Mouse (Mus musculus): ENCODE measurements around the gene Amt.

Gene Amt

GRCm38 (mm10) chr9:108344471-108344870, 47.8 kb downstream of the Amt start:
- Histone ChIP-seq H3K36me3 (ENCODE audit: insufficient read depth, low read length) (peaks cover 21% of the 10 kb centered on the region), H3K4me1 (replicated peaks; ENCODE audit: low read depth, low read length) (peaks cover 69% of the 10 kb centered on the region), H3K4me3 (replicated peaks; ENCODE audit: low read length) (no peak overlapping the region), H3K27me3 (ENCODE audit: insufficient read depth, low read length) (no peaks in the 10 kb centered on the region), H3K9me3 (ENCODE audit: low read length) (no peaks in the 10 kb centered on the region)
- TF ChIP-seq NANOG (IDR thresholded peaks at IDR 0.05; ENCODE audit: borderline replicate concordance, low read length) (no peak), POU5F1 (IDR thresholded peaks at IDR 0.05; ENCODE audit: borderline replicate concordance, low read length) (no peak), CTCF (conservative IDR thresholded peaks at IDR 0.05; ENCODE audit: low read length) (no peak)

- TF ChIP-seq CTCF (conservative IDR thresholded peaks at IDR 0.05; ENCODE audit: low read length) (no peak), POU5F1 (IDR thresholded peaks at IDR 0.05; ENCODE audit: borderline replicate concordance, low read length) (no peak), NANOG (IDR thresholded peaks at IDR 0.05; ENCODE audit: borderline replicate concordance, low read length) (no peak)
- H3K9me3 ChIP-seq (ENCODE audit: low read length): no peaks in the 10 kb centered on the region
- H3K4me1 ChIP-seq (replicated peaks; ENCODE audit: low read depth, low read length): peaks cover 47% of the 10 kb centered on the region
- no peaks in the 10 kb centered on the region for H3K27me3 ChIP-seq (ENCODE audit: insufficient read depth, low read length)
- peaks cover 23% of the 10 kb centered on the region for H3K36me3 ChIP-seq (ENCODE audit: insufficient read depth, low read length)
- peak overlapping the region; percentile 94 for H3K4me3 ChIP-seq (replicated peaks; ENCODE audit: low read length)
These were observed 50.4 kb downstream of the Amt start for GRCm38 (mm10) chr9:108347024-108347423.

DNA sequence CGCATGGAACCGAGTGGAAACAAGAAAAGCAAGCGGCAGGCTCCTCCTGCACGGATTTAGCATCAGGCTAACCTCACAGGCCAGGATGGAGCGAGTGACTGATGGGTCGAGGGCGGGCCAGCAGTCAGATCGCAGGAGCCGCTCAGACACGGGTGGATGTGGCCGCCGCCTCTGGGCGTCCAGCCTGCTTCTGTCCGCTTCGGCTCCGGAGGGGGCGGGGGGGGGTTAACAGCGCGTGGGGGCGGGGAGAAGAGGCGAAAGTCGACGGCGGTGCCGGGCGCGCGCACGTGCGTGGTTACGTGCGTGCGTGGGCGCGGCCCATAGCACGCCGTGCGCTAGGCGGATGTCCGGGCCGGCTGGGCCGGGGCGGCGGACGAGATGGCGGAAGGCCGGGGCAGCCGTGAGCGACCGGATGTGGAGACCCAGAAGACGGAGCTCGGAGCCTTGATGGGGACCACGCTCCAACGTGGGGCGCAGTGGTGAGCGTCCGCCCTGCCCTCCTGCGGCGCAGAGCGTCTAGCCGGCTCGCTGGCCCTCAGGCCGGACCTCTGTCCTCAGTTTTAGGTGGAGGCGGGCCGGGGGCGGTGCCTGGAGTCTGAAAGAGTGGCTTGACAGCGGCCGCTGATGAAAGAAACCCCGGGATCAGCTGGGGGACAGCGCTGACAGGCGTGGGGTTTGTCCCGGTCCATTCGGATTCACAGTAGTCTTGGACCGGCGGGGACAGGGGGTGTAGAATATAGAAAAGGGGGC, 51.1 kb downstream of the Amt start, which contains the start of gene Usp4:
Usp4 (plus strand) TSS at position 314 of the 750 bp plus-strand sequence.
- TF ChIP-seq POU5F1 (IDR thresholded peaks at IDR 0.05; ENCODE audit: borderline replicate concordance, low read length) (no peak), CTCF (conservative IDR thresholded peaks at IDR 0.05; ENCODE audit: low read length) (no peak), NANOG (IDR thresholded peaks at IDR 0.05; ENCODE audit: borderline replicate concordance, low read length) (no peak)
- Histone ChIP-seq H3K4me1 (replicated peaks; ENCODE audit: low read depth, low read length) (peaks cover 41% of the 10 kb centered on the region), H3K27me3 (ENCODE audit: insufficient read depth, low read length) (no peaks in the 10 kb centered on the region), H3K9me3 (ENCODE audit: low read length) (no peaks in the 10 kb centered on the region), H3K36me3 (ENCODE audit: insufficient read depth, low read length) (peaks cover 30% of the 10 kb centered on the region), H3K4me3 (replicated peaks; ENCODE audit: low read length) (peak within 1 kb of the TSS; percentile 94)

GRCm38 (mm10) chr9:108348290-108348680, 51.6 kb downstream of the Amt start:
- Histone ChIP-seq H3K4me1 (replicated peaks; ENCODE audit: low read depth, low read length) (peaks cover 39% of the 10 kb centered on the region), H3K9me3 (ENCODE audit: low read length) (no peaks in the 10 kb centered on the region), H3K4me3 (replicated peaks; ENCODE audit: low read length) (peak overlapping the region; percentile 94), H3K27me3 (ENCODE audit: insufficient read depth, low read length) (no peaks in the 10 kb centered on the region), H3K36me3 (ENCODE audit: insufficient read depth, low read length) (peaks cover 36% of the 10 kb centered on the region)
- TF ChIP-seq NANOG (IDR thresholded peaks at IDR 0.05; ENCODE audit: borderline replicate concordance, low read length) (no peak), POU5F1 (IDR thresholded peaks at IDR 0.05; ENCODE audit: borderline replicate concordance, low read length) (no peak), CTCF (conservative IDR thresholded peaks at IDR 0.05; ENCODE audit: low read length) (no peak)

GRCm38 (mm10) chr9:108349727-108350126, 53.1 kb downstream of the Amt start:
- Histone ChIP-seq H3K36me3 (ENCODE audit: insufficient read depth, low read length) (peaks cover 50% of the 10 kb centered on the region), H3K27me3 (ENCODE audit: insufficient read depth, low read length) (no peaks in the 10 kb centered on the region), H3K4me1 (replicated peaks; ENCODE audit: low read depth, low read length) (peaks cover 36% of the 10 kb centered on the region), H3K9me3 (ENCODE audit: low read length) (no peaks in the 10 kb centered on the region), H3K4me3 (replicated peaks; ENCODE audit: low read length) (no peak overlapping the region)
- TF ChIP-seq POU5F1 (IDR thresholded peaks at IDR 0.05; ENCODE audit: borderline replicate concordance, low read length): no peak
- TF ChIP-seq CTCF (conservative IDR thresholded peaks at IDR 0.05; ENCODE audit: low read length): no peak
- TF ChIP-seq NANOG (IDR thresholded peaks at IDR 0.05; ENCODE audit: borderline replicate concordance, low read length): no peak
